Mouse (Mus musculus) stomach, postnatal 0 days (tissue): ENCODE measurements around the gene Slc44a1. TPM values are rescaled to one million over a fixed set of nuclear protein-coding genes. Genes with fewer than 3 reads are reported as not detected.

Source experiments
- ATAC-seq: fragments of 200-750 bp; cut with Nextera tagmentation; 2 replicates; pipeline ENCODE4 v1.8.0; 2017; ENCODE audit not compliant: low FRiP score, low TSS enrichment
- DNase-seq: peaks from one replicate; pipeline ENCODE4 v3.0.0-alpha.2; 2016; ENCODE audit warnings: low spot score
- H3K27ac ChIP-seq: fragments of 300-500 bp; sonication (generic); replicated peaks from 2 replicates; pipeline ENCODE4 v1.5.1; 2014; ENCODE audit warnings: mild to moderate bottlenecking, control low read depth
- H3K27me3 ChIP-seq: fragments of 300-500 bp; sonication (generic); 2 replicates; pipeline ENCODE4 v1.6.1; 2014; ENCODE audit warnings: low read length; ENCODE audit not compliant: control insufficient read depth, insufficient read depth
- H3K36me3 ChIP-seq: fragments of 300-500 bp; sonication (generic); 2 replicates; pipeline ENCODE4 v1.6.1; 2014; ENCODE audit warnings: low read length, mixed read lengths; ENCODE audit not compliant: control insufficient read depth, insufficient read depth
- H3K4me1 ChIP-seq: fragments of 300-500 bp; sonication (generic); replicated peaks from 2 replicates; pipeline ENCODE4 v1.6.1; 2014; ENCODE audit warnings: antibody characterized with exemption; ENCODE audit not compliant: control insufficient read depth, insufficient read depth
- H3K4me2 ChIP-seq: fragments of 300-500 bp; sonication (generic); replicated peaks from 2 replicates; pipeline ENCODE4 v1.6.1; 2014; ENCODE audit warnings: low read depth, mild to moderate bottlenecking, control low read depth, moderate library complexity
- H3K4me3 ChIP-seq: fragments of 300-500 bp; sonication (generic); 2 replicates; pipeline ENCODE4 v1.5.1; 2014; ENCODE audit warnings: low read depth, low read length, control low read depth
- H3K9ac ChIP-seq: fragments of 300-500 bp; sonication (generic); 2 replicates; pipeline ENCODE4 v1.6.1; 2014; ENCODE audit warnings: mild to moderate bottlenecking, low read length, control low read depth, mixed read lengths
- H3K9me3 ChIP-seq: fragments of 300-500 bp; sonication (generic); 2 replicates; pipeline ENCODE4 v1.6.1; 2016; ENCODE audit warnings: low read length; ENCODE audit not compliant: control insufficient read depth
- CTCF ChIP-seq: IDR thresholded peaks from 2 replicates; pipeline ENCODE4 v1.5.1; 2016; ENCODE audit warnings: antibody characterized with exemption, low read depth, mild to moderate bottlenecking, moderate library complexity
- EP300 ChIP-seq: optimal IDR thresholded peaks from 2 replicates; pipeline ENCODE3; 2016; ENCODE audit warnings: antibody characterized with exemption
- WGBS: fragments of 180-500 bp; shearing (Covaris S2); extraction: QIAGEN DNeasy Blood & Tissue Kit; methylation state at CpG from one replicate; pipeline ENCODE4 v1.1.7; 2014; 5-methylcytosine and 5-hydroxymethylcytosine counted together
- polyA plus RNA-seq: library from polyadenylated mRNA; unstranded; fragments of >200 nt; fragmentation: Nextera tagmentation; extraction: Ambion mirVana; gene quantifications from 2 replicates; pipeline ENCODE4 v1.2.1, GENCODE M21; 2015

The Slc44a1 gene
- polyA plus RNA-seq, 1 experiment from 2014 or later: 31.9 TPM

GRCm38 (mm10) chr4:53625263-53625662 is 185.1 kb downstream of the Slc44a1 start:
- H3K4me3 ChIP-seq: no peak overlapping the region
- TF ChIP-seq EP300 (no peak), CTCF (no peak)
- no peak overlapping the region for H3K9ac ChIP-seq

DNA sequence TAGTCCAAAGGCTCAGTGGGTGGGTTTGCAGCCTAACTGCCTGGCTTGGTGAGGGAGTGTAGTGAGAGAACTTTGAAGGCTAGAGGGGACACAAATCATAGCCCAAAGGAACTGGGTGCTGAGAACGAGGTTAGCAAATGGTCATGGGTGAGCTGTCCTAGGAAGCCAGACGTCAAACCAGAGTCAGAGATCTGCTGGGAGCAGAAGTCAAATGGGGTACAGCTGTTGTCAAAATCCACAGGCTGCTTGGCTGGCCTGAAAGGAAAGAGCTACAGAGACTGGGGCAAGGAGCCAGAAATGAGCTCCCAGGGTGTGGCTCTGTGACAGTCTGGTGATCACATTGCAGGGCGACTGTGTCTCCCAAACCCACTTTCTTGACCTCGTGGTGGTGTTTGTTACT is 188.7 kb downstream of the Slc44a1 start:
- Histone ChIP-seq H3K27me3 (no peaks in the 10 kb centered on the region), H3K9ac (no peak overlapping the region), H3K27ac (no peak overlapping the region), H3K4me2 (no peak overlapping the region), H3K4me3 (no peak overlapping the region), H3K4me1 (no peaks in the 10 kb centered on the region), H3K36me3 (no peaks in the 10 kb centered on the region), H3K9me3 (no peaks in the 10 kb centered on the region)
- WGBS: 35% methylated on average over 4 of the region's 4 CpGs
- ATAC-seq: no peak
- DNase-seq: no peak
- no peak for TF ChIP-seq CTCF
- TF ChIP-seq EP300: no peak

More at GRCm38 (mm10) chr4:53625263-53625662, 185.1 kb downstream of the Slc44a1 start:
- Histone ChIP-seq H3K36me3 (no peaks in the 10 kb centered on the region), H3K4me1 (no peaks in the 10 kb centered on the region), H3K4me2 (no peak overlapping the region), H3K27ac (no peak overlapping the region), H3K27me3 (no peaks in the 10 kb centered on the region), H3K9me3 (no peaks in the 10 kb centered on the region)
- ATAC-seq: no peak
- WGBS: 79% methylated on average over 3 of the region's 3 CpGs
- DNase-seq: no peak

DNA sequence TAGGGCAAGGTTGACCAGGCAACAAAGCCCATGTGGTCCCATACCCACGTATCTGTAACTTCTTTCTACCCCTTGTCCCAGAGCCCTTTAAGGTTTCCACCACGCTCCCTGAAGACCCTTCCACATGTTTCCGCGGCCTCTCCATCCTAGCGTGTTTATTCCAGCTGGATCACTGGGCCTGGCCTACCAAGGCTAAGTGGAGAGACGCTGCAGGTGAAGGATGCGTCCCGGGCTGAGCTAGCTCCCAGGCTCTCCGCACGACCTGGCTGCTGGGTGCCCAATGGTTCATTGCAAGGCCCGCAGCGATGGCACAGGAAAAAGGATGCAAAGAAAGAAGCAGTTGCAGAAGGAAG is 190.7 kb downstream of the Slc44a1 start:
- WGBS: 10% methylated on average over 10 of the region's 12 CpGs
- no peak for TF ChIP-seq EP300
- no peak for TF ChIP-seq CTCF
- Histone ChIP-seq H3K4me3 (peak overlapping the region; percentile 78), H3K9me3 (no peaks in the 10 kb centered on the region), H3K36me3 (no peaks in the 10 kb centered on the region), H3K4me1 (no peaks in the 10 kb centered on the region), H3K4me2 (peak overlapping the region; percentile 88), H3K27ac (peak overlapping the region; percentile 35; the same call in 1 of the 2 replicates), H3K9ac (peak overlapping the region; percentile 80), H3K27me3 (no peaks in the 10 kb centered on the region)
- 0 out of 2 replicates have a peak, but pooled peaks have one; percentile 11 for ATAC-seq
- no peak for DNase-seq

GRCm38 (mm10) chr4:53631316-53632010 is 191.2 kb downstream of the Slc44a1 start, which contains the start of gene Fsd1l:
Gene Fsd1l, plus strand, starts transcription at chr4:53631471.
- Histone ChIP-seq H3K4me1 (no peaks in the 10 kb centered on the region), H3K27me3 (no peaks in the 10 kb centered on the region), H3K27ac (peak within 1 kb of the TSS; percentile 69), H3K9me3 (no peaks in the 10 kb centered on the region), H3K4me3 (peak within 1 kb of the TSS; percentile 78), H3K36me3 (no peaks in the 10 kb centered on the region), H3K4me2 (peak within 1 kb of the TSS; percentile 88), H3K9ac (peak within 1 kb of the TSS; percentile 80)
- WGBS: under 1% methylated on average over 57 of the region's 88 CpGs
- TF ChIP-seq CTCF (peak; percentile 63), EP300 (no peak)
- peak; percentile 82 for DNase-seq
- peak; percentile 88 for ATAC-seq

DNA sequence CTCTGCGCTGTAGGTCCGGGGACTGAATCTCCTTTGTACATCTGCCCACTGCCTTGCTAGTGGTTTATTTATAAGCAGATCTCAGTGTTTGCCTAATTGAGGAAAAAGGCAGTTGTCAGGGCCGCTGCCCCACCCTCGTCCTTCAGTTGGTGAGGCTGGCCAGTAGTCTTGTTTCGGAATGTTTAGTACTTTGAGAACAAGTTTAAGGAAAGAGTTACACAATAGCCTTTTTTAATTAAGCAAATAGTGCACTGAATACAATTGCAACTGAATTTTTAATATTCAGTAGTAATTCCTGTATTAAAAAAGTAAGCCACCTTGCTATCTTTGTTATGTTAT is 191.8 kb downstream of the Slc44a1 start:
- no peak for DNase-seq
- Histone ChIP-seq H3K36me3 (no peaks in the 10 kb centered on the region), H3K4me1 (no peaks in the 10 kb centered on the region), H3K4me2 (peak overlapping the region; percentile 88), H3K27me3 (no peaks in the 10 kb centered on the region), H3K27ac (peak overlapping the region; percentile 69; the same call in 1 of the 2 replicates), H3K4me3 (peak overlapping the region; percentile 78), H3K9me3 (no peaks in the 10 kb centered on the region), H3K9ac (peak overlapping the region; percentile 80)
- 2% methylated on average over 5 of the region's 5 CpGs for WGBS
- no peak for ATAC-seq
- TF ChIP-seq EP300: no peak
- no peak for TF ChIP-seq CTCF

- DNase-seq: no peak
- 71% methylated on average over 3 of the region's 3 CpGs for WGBS
These were observed 195.1 kb downstream of the Slc44a1 start for GRCm38 (mm10) chr4:53635336-53635735.

More at GRCm38 (mm10) chr4:53635336-53635735, 195.1 kb downstream of the Slc44a1 start:
- no peaks in the 10 kb centered on the region for H3K27me3 ChIP-seq
- H3K4me2 ChIP-seq: no peak overlapping the region
- no peak overlapping the region for H3K27ac ChIP-seq
- H3K4me3 ChIP-seq: no peak overlapping the region
- no peak overlapping the region for H3K9ac ChIP-seq
- no peaks in the 10 kb centered on the region; the same call in none of the 2 replicates for H3K4me1 ChIP-seq
- no peaks in the 10 kb centered on the region for H3K9me3 ChIP-seq
- TF ChIP-seq CTCF (no peak), EP300 (no peak)
- ATAC-seq: no peak
- no peaks in the 10 kb centered on the region for H3K36me3 ChIP-seq
